Mouse (Mus musculus): ENCODE measurements around the gene Trim14. TPM values are rescaled to one million over a fixed set of nuclear protein-coding genes. Genes with fewer than 3 reads are reported as not detected.

Gene Trim14
- polyA plus RNA-seq, 1 experiment from 2014 or later = 14.1 TPM

DNA sequence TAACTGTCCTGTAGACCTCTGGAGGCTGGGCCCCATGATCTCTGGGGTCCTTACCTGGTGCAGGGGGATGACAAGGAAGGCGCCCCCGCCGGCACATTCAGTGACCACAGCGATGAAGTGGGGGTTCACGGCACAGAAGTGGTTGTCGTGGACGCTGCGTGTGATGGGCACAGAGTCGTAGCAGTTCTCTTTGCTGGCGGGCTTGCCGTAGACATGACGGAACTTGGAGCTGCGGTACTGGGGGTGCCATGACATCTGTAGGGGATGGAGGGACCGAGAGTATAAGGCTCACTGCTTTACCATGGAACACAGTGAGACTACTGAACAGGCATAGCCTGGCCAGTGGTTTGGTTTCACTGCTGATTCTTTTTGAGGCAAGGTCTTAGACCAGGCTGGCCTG lies 26.9 kb upstream of the Trim14 start:
- Histone ChIP-seq H3K36me3 (replicated peaks; ENCODE audit: insufficient read depth, low read length) (no peaks in the 10 kb centered on the region), H3K27me3 (ENCODE audit: insufficient read depth, low read length) (no peaks in the 10 kb centered on the region), H3K4me2 (ENCODE audit: low read depth, low read length) (no peak overlapping the region), H3K4me1 (ENCODE audit: insufficient read depth) (peaks cover 30% of the 10 kb centered on the region), H3K9me3 (ENCODE audit: low read length) (no peaks in the 10 kb centered on the region), H3K27ac (ENCODE audit: low read depth) (0 out of 2 replicates have a peak overlapping the region, but pooled peaks have one; percentile 11), H3K4me3 (ENCODE audit: low read depth, low read length) (no peak overlapping the region), H3K9ac (replicated peaks) (no peak overlapping the region)
- DNase-seq (no peak), ATAC-seq (no peak)
- TF ChIP-seq EP300 (IDR thresholded peaks at IDR 0.05; ENCODE audit: low read depth) (no peak), CTCF (IDR thresholded peaks at IDR 0.05; ENCODE audit: low read depth) (no peak)
- 89% methylated on average over 14 of the region's 14 CpGs for WGBS (ENCODE audit: insufficient replicate concordance)

DNA sequence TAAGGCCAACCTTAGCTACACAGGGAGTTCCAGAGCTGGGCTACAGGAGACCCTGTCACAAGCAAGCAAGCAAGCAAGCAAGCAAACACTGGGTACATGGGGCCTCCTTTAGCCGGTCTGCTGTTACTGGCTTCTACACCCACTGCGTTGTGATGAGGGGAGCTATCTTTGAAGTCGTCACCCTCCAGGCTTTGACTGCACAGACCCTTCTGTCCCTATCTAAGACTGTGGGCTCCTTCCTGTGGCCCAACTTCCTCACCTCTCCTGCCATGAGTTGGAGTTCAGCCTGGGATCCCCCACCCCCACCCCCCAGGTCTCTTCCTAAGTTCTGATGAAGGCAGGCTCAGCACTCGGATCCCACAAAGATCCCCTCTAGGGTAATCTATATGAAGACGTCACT lies 26.1 kb upstream of the Trim14 start:
- H3K4me2 ChIP-seq (ENCODE audit: low read depth, low read length) = no peak overlapping the region
- TF ChIP-seq EP300 (IDR thresholded peaks at IDR 0.05; ENCODE audit: low read depth) (no peak), CTCF (IDR thresholded peaks at IDR 0.05; ENCODE audit: low read depth) (no peak)

DNA sequence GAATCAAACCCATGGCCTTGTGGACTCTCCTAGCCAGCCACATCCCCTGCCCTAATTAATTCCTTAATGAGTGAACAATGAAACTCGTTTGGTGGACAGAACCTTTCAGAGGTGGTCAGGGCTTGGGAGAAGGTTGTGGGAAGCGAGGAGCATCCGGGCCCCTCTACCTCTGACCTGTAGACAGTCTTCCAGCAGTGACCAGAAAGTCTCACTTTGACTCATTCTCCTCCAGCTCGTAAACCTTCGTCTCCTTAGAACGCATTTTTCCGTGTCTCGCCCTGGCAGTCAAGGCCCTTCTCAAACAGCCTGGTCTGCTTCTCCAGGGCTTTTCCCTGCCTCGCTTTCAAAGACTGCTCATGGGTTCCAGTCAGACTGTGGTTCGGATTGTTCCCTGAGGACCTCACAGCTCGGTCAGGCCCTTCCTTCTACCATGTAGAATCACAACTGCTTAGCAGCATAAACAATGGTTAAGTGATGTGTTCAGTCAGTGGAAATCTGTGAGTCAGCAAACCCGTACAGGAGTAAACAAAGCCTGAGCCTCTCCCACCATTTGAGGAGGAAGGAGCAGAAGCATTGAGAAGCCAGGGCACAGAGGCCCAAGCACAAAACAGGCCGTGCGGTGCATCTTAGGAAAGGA lies 24.2 kb upstream of the Trim14 start:
- no peak overlapping the region for H3K4me2 ChIP-seq (ENCODE audit: low read depth, low read length)
- TF ChIP-seq EP300 (IDR thresholded peaks at IDR 0.05; ENCODE audit: low read depth) = no peak
- no peak for TF ChIP-seq CTCF (IDR thresholded peaks at IDR 0.05; ENCODE audit: low read depth)
- ATAC-seq (no peak), DNase-seq (no peak)
- H3K27me3 ChIP-seq (ENCODE audit: insufficient read depth, low read length) = no peaks in the 10 kb centered on the region
- H3K9ac ChIP-seq (replicated peaks) = no peak overlapping the region
- no peaks in the 10 kb centered on the region for H3K9me3 ChIP-seq (ENCODE audit: low read length)
- H3K4me1 ChIP-seq (ENCODE audit: insufficient read depth) = peaks cover 34% of the 10 kb centered on the region
- no peak overlapping the region for H3K27ac ChIP-seq (ENCODE audit: low read depth)
- no peaks in the 10 kb centered on the region for H3K36me3 ChIP-seq (replicated peaks; ENCODE audit: insufficient read depth, low read length)
- H3K4me3 ChIP-seq (ENCODE audit: low read depth, low read length) = no peak overlapping the region
- 80% methylated on average over 14 of the region's 14 CpGs for WGBS (ENCODE audit: insufficient replicate concordance)

More for the DNA sequence above, 26.1 kb upstream of the Trim14 start:
- 52% methylated on average over 5 of the region's 5 CpGs for WGBS (ENCODE audit: insufficient replicate concordance)
- no peak for DNase-seq
- Histone ChIP-seq H3K36me3 (replicated peaks; ENCODE audit: insufficient read depth, low read length) (no peaks in the 10 kb centered on the region), H3K4me3 (ENCODE audit: low read depth, low read length) (no peak overlapping the region), H3K27me3 (ENCODE audit: insufficient read depth, low read length) (no peaks in the 10 kb centered on the region), H3K9me3 (ENCODE audit: low read length) (no peaks in the 10 kb centered on the region), H3K4me1 (ENCODE audit: insufficient read depth) (peaks cover 29% of the 10 kb centered on the region), H3K27ac (ENCODE audit: low read depth) (no peak overlapping the region), H3K9ac (replicated peaks) (no peak overlapping the region)
- no peak for ATAC-seq

DNA sequence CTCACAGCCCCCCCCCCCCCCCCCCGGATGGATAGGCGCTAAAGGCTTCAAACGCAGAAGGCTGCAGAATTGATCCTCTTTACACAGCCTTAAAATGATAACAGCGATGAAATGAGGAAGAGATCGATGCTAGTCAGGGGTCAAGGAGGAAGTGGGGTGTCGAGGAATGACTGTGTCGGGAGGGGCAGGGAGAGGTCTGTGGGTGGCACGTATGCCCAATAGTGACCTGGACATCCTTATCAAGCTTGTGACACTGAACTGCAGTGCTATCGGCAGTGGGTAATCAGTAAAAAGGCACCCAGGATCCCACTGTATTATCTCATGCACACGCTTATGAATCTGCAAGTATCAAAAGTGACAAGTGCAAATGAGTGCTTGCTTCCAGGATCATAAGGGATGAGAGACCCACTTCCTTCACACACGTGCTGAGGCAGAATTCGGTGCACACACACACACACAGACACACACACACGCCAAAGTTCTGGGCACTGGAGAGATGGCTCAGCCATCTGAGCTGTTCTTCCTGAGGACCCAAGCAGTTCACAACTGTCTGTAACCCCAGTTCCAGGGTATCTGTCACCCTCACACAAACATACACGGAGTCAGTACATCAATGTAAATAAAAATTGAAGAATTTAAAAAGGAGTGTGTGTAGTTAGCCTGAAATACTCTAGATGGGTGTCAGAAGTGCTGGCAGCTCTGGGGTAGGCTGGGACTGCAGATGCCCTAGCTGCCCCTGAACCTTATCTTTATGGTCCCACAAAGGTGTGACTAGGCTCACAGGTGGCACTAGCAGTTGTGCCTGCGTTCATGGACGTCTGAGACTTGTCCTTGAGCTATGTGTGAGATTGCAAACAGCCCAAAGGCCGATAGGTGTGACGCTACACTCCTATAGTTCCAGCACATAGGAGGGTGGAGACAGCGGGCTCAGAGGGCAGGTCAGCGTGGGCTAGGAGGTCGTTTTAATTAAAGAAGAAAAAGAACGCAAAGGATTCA lies 23.0 kb upstream of the Trim14 start:
- no peak for DNase-seq
- WGBS (ENCODE audit: insufficient replicate concordance) = 39% methylated on average over 22 of the region's 22 CpGs
- Histone ChIP-seq H3K36me3 (replicated peaks; ENCODE audit: insufficient read depth, low read length) (no peaks in the 10 kb centered on the region), H3K4me2 (ENCODE audit: low read depth, low read length) (peak overlapping the region; percentile 36; the same call in 1 of the 2 replicates), H3K9ac (replicated peaks) (no peak overlapping the region), H3K9me3 (ENCODE audit: low read length) (no peaks in the 10 kb centered on the region), H3K27me3 (ENCODE audit: insufficient read depth, low read length) (no peaks in the 10 kb centered on the region), H3K4me3 (ENCODE audit: low read depth, low read length) (no peak overlapping the region), H3K4me1 (ENCODE audit: insufficient read depth) (peaks cover 29% of the 10 kb centered on the region), H3K27ac (ENCODE audit: low read depth) (peak overlapping the region; percentile 34; the same call in 1 of the 2 replicates)
- no peak for TF ChIP-seq EP300 (IDR thresholded peaks at IDR 0.05; ENCODE audit: low read depth)
- TF ChIP-seq CTCF (IDR thresholded peaks at IDR 0.05; ENCODE audit: low read depth) = no peak
- no peak for ATAC-seq

DNA sequence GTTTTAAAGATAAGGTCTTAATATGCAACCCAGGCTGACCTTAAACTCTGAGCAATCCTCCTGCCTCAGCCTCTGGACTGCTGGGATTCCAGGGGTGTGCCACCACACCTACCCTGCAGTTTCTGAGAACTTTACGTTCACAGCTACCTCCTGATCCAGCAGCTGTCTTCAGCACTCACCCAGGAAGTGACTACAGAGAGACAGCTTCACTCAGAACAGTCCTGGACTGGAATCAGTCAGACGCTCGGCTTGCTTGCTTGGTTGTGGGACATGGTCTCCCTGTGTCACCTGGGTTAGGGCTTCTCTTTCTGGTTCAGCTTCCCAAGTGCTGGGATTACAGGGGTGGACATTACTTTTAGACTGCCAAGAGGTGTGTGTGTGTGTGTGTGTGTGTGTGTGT lies 21.0 kb upstream of the Trim14 start:
- Histone ChIP-seq H3K9ac (replicated peaks) (no peak overlapping the region), H3K27ac (ENCODE audit: low read depth) (no peak overlapping the region), H3K4me1 (ENCODE audit: insufficient read depth) (peaks cover 30% of the 10 kb centered on the region), H3K4me3 (ENCODE audit: low read depth, low read length) (no peak overlapping the region), H3K27me3 (ENCODE audit: insufficient read depth, low read length) (no peaks in the 10 kb centered on the region), H3K36me3 (replicated peaks; ENCODE audit: insufficient read depth, low read length) (no peaks in the 10 kb centered on the region), H3K9me3 (ENCODE audit: low read length) (no peaks in the 10 kb centered on the region), H3K4me2 (ENCODE audit: low read depth, low read length) (no peak overlapping the region)
- no peak for TF ChIP-seq CTCF (IDR thresholded peaks at IDR 0.05; ENCODE audit: low read depth)
- TF ChIP-seq EP300 (IDR thresholded peaks at IDR 0.05; ENCODE audit: low read depth) = no peak
- WGBS (ENCODE audit: insufficient replicate concordance) = 64% methylated on average over 3 of the region's 3 CpGs
- DNase-seq = no peak
- no peak for ATAC-seq

DNA sequence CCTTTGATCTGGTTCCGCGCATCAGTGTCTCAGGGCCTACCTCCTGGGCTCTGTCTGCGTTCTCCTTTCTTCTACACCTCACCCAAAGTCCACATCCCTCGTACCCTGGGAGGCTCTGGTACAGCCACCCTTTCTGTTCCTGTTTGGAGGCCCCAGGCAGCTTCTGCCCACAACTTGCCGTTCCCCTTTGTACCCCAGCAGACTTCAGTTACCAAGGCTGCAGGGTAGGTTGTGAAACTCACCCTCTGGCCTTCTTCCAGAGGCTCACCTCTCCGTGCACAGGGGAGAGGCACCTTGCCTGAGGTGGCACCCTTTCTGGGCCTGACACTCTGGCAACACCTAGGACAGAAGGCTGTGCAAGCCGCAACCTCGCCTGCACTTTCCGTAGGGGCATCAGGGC lies 19.8 kb upstream of the Trim14 start:
- no peaks in the 10 kb centered on the region for H3K9me3 ChIP-seq (ENCODE audit: low read length)
- TF ChIP-seq EP300 (IDR thresholded peaks at IDR 0.05; ENCODE audit: low read depth) (no peak), CTCF (IDR thresholded peaks at IDR 0.05; ENCODE audit: low read depth) (no peak)
- H3K9ac ChIP-seq (replicated peaks) = no peak overlapping the region
- ATAC-seq (peak; percentile 24; the same call in 1 of the 2 replicates), DNase-seq (peak; percentile 69)
- H3K36me3 ChIP-seq (replicated peaks; ENCODE audit: insufficient read depth, low read length) = no peaks in the 10 kb centered on the region
- no peak overlapping the region for H3K4me2 ChIP-seq (ENCODE audit: low read depth, low read length)
- H3K4me3 ChIP-seq (ENCODE audit: low read depth, low read length) = no peak overlapping the region
- no peaks in the 10 kb centered on the region for H3K27me3 ChIP-seq (ENCODE audit: insufficient read depth, low read length)
- H3K4me1 ChIP-seq (ENCODE audit: insufficient read depth) = peaks cover 30% of the 10 kb centered on the region
- H3K27ac ChIP-seq (ENCODE audit: low read depth) = peak overlapping the region; percentile 76
- WGBS (ENCODE audit: insufficient replicate concordance) = 58% methylated on average over 9 of the region's 9 CpGs
